Mouse (Mus musculus) frontal cortex, adult 2 months (tissue): ENCODE results near the gene Zdhhc13. TPM values are rescaled to one million over a fixed set of nuclear protein-coding genes. Genes with fewer than 3 reads are reported as not detected.

ENCODE experiments used
- DNase-seq, 2 experiments: peaks; one replicate each; pipeline ENCODE4 v3.0.0; 2022; ENCODE audit warnings: low spot score in 1 of 2; ENCODE audit errors: extremely low spot score in 1 of 2
- polyA plus RNA-seq: library from polyadenylated mRNA; depleted of rRNA; stranded (reverse); fragments of >200 nt; gene quantifications from 2 replicates; pipeline ENCODE4 v1.2.3, GENCODE M21; 2012

Zdhhc13 gene
- polyA plus RNA-seq, 1 experiment = 26.7 TPM

- no peak for DNase-seq
These were observed 49.6 kb downstream of the Zdhhc13 start for GRCm38 (mm10) chr7:48838434-48838833.

DNA sequence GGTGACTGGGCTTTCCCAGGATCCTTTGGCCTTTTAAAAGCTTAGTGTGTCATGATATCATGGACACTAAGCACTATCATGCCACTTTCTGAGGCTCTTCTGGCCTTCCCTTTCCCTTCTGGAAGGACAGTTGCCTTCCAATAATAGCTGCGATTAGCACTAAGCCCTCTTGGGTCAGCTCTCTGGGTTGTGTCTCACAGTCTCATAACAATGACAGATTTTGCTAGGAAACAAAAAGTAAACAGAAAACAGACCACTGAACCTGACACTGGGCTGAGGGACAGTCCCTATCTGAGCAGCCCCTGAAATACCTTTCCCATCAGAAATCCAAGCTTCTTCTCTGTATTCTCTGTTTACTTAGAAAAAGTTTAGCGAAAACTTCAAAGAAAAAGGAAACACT is 51.7 kb downstream of the Zdhhc13 start:
- DNase-seq = no peak

DNA sequence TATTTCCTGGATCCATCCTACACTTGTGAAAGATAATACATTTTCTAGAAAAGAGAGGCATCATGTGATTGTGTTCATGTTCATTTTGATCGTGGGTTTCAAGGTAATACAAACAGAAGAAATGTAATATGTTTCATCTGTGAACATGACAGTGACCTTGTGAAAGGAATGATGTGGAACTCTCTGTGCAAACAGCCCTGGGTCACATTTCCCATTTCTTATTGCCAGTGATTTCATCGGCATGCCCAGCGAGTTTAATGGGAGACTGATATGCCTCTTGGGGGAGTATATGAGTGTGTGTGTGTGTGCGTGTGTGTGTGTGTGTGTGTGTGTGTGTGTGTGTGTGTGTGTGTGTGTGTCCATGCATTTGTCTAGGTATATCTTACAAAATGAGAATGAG is 52.7 kb downstream of the Zdhhc13 start:
- DNase-seq = no peak

- DNase-seq = no peak
These were observed 53.5 kb downstream of the Zdhhc13 start for GRCm38 (mm10) chr7:48842353-48842752.

GRCm38 (mm10) chr7:48843541-48843940 is 54.7 kb downstream of the Zdhhc13 start:
- DNase-seq = no peak

- DNase-seq = no peak
These were observed 56.6 kb downstream of the Zdhhc13 start for GRCm38 (mm10) chr7:48845213-48845973.

DNA sequence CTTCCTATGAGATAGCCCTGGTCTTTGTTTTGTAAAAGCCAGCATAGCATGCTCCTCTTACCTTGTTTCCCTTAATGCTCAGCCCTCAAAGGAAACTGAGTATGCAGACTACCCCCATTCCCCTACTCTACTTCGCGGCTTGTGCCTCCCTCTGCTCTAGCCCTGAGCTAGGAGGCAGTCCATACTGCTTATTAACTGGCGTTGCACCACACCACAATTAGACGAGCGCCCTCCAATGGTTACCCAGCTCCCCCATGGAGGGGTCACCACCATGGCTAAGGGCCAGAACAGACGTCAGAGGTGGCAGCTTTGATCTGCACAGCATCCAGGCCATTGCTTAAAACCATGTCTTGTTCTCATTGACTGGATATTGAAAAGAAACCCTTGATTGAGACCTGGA is 58.0 kb downstream of the Zdhhc13 start:
- DNase-seq = no peak

DNA sequence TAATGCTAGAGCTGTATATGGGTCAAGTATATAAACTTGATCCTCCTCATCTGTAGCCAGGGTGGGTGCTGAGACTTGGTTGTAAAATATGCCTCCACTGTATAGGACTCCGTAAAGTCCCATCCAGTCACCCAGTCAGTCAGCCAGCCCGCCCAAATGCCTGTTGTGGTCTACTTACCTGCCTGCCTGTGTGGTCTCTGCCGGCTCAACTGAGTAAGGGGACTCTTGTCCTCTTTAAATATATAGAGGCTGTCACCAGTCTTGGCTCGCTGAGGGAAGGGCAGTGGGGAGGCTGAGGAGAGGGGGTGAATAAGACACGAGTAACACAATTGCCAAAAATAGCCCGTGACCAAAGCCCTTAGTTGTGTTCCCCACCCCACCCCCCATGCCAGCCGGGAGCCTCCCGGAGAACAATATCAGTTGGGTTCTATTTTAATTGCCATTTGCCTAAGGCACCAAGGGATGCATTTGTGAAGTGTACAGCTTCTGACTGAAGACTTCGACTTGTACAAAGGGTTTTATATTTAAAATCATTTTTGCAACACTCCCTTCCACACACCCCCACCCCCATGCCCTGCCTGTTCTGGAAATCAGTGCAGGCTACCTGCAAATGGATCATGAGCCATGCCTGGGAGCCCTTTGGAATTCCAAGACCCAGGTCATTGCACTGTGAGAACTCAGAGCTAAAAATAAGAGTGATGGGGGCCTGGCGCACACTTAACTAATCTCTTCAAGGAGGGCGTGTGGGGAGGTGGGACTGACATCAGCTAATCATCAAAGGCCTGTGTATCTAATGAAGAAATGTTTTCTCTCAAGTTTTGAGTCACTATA is 59.2 kb downstream of the Zdhhc13 start, which contains the start of gene Csrp3:
Gene Csrp3, minus strand, starts transcription at position 214 of the 831 bp plus-strand sequence.
- no peak for DNase-seq

- DNase-seq = no peak
These were observed 62.8 kb downstream of the Zdhhc13 start for GRCm38 (mm10) chr7:48851529-48852104.

DNA sequence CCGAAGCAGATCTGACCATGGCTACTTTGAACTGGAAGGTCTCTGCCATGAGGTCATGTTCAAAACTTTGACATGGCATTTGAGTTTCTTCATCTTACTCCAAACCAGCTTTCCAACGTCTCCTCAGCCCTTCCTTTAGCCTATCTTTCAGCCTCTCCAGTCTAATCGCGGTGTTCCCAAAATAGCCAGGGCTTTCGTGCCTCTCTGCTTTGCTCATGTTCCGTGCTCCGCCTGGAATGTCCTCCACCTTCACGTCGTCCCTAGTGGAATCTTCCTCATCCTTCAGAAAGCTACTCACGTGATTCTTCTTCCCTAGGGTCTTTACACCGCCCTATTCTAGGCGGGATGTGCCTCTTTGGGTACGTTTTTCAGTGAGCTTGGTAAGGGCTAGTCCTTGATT is 64.7 kb downstream of the Zdhhc13 start:
- DNase-seq = no peak

- DNase-seq = no peak
These were observed 66.7 kb downstream of the Zdhhc13 start for GRCm38 (mm10) chr7:48855461-48855860.

GRCm38 (mm10) chr7:48858257-48858656 is 69.5 kb downstream of the Zdhhc13 start:
- DNase-seq = no peak

GRCm38 (mm10) chr7:48859362-48859761 is 70.6 kb downstream of the Zdhhc13 start:
- no peak for DNase-seq

GRCm38 (mm10) chr7:48860948-48861347 is 72.1 kb downstream of the Zdhhc13 start:
- no peak for DNase-seq

GRCm38 (mm10) chr7:48861796-48862195 is 73.0 kb downstream of the Zdhhc13 start:
- no peak for DNase-seq

GRCm38 (mm10) chr7:48864199-48864598 is 75.4 kb downstream of the Zdhhc13 start:
- no peak for DNase-seq

- DNase-seq = no peak
These were observed 76.1 kb downstream of the Zdhhc13 start for GRCm38 (mm10) chr7:48864671-48865458.

GRCm38 (mm10) chr7:48867576-48867975 is 78.8 kb downstream of the Zdhhc13 start:
- DNase-seq = no peak

DNA sequence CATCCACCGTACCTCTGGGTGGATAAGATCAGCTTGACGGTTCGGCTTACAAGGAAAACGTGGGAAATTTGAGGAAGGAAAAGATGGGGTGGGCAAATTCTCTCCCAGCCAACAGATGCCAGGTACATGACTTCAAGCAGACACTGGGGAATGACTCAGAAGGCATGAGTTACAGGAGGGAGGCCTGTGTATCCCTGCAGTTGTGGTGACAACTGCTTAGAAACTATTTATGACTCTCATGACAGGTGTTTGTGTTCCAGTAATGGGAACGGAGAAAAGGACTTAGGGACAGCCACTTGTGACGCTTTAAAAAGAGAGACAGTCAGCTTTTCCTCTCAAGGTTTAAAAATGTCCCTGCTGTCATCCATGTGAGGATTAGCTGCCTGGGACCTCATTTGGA is 81.3 kb downstream of the Zdhhc13 start:
- no peak for DNase-seq

GRCm38 (mm10) chr7:48870579-48871180 is 81.9 kb downstream of the Zdhhc13 start:
- no peak for DNase-seq
